Mouse (Mus musculus) T-helper 2 cell (primary cell): ENCODE results near the gene Il2rb.

ENCODE experiments used
- in situ Hi-C: fragments of 300-600 bp; cut with MboI, MseI; formaldehyde crosslinking; loops from one replicate; pipeline ENCODE4 v1.15.1; 2025; ENCODE audit warnings: high pct_unique_total_duplicates

Gene Il2rb

GRCm38 (mm10) chr15:78494968-78495406 lies at the start of gene Il2rb:
Il2rb (minus strand) TSS chr15:78495271.
- in situ Hi-C loops = loop anchor here (5.0 kb wide), 1 partner anchor 43 kb away; no protein-coding TSS in a partner anchor

- in situ Hi-C loops = loop anchor here (5.0 kb wide), 1 partner anchor 287 kb away; no protein-coding TSS in a partner anchor
Observed at GRCm38 (mm10) chr15:78544561-78545001, 49.5 kb upstream of the Il2rb start, which contains the start of gene Sstr3. Sstr3 (minus strand) TSS chr15:78544685.

GRCm38 (mm10) chr15:78544041-78544440 lies 49.0 kb upstream of the Il2rb start:
- in situ Hi-C loops = loop anchor here (5.0 kb wide), 1 partner anchor 287 kb away; no protein-coding TSS in a partner anchor

- in situ Hi-C loops = loop anchor here (5.0 kb wide), 1 partner anchor 286 kb away; no protein-coding TSS in a partner anchor
Observed at GRCm38 (mm10) chr15:78542767-78543303, 47.8 kb upstream of the Il2rb start.

GRCm38 (mm10) chr15:78542098-78542766 lies 47.2 kb upstream of the Il2rb start:
- in situ Hi-C loops = loop anchor here (5.0 kb wide), 1 partner anchor 285 kb away; no protein-coding TSS in a partner anchor

GRCm38 (mm10) chr15:78541606-78542005 lies 46.5 kb upstream of the Il2rb start:
- in situ Hi-C loops = loop anchor here (5.0 kb wide), 1 partner anchor 284 kb away; no protein-coding TSS in a partner anchor

GRCm38 (mm10) chr15:78541036-78541435 lies 46.0 kb upstream of the Il2rb start:
- in situ Hi-C loops = loop anchor here (5.0 kb wide), 1 partner anchor 284 kb away; no protein-coding TSS in a partner anchor

- in situ Hi-C loops = no loop called here
Observed at GRCm38 (mm10) chr15:78535723-78536421, 40.8 kb upstream of the Il2rb start.

GRCm38 (mm10) chr15:78533346-78533835 lies 38.3 kb upstream of the Il2rb start:
- in situ Hi-C loops = loop anchor here (5.0 kb wide), 1 partner anchor 86 kb away; no protein-coding TSS in a partner anchor

GRCm38 (mm10) chr15:78532566-78533345 lies 37.7 kb upstream of the Il2rb start:
- in situ Hi-C loops = loop anchor here (5.0 kb wide), 1 partner anchor 85 kb away; no protein-coding TSS in a partner anchor

- in situ Hi-C loops = loop anchor here (5.0 kb wide), 1 partner anchor 85 kb away; no protein-coding TSS in a partner anchor
Observed at GRCm38 (mm10) chr15:78531901-78532469, 36.9 kb upstream of the Il2rb start.

GRCm38 (mm10) chr15:78531451-78531720 lies 36.3 kb upstream of the Il2rb start:
- in situ Hi-C loops = loop anchor here (5.0 kb wide), 1 partner anchor 84 kb away; no protein-coding TSS in a partner anchor

GRCm38 (mm10) chr15:78530671-78531450 lies 35.8 kb upstream of the Il2rb start, which contains the start of gene C1qtnf6:
C1qtnf6 (minus strand) TSS chr15:78531416.
- in situ Hi-C loops = loop anchor here (5.0 kb wide), 1 partner anchor 84 kb away; no protein-coding TSS in a partner anchor

GRCm38 (mm10) chr15:78530141-78530540 lies 35.1 kb upstream of the Il2rb start:
- in situ Hi-C loops = loop anchor here (5.0 kb wide), 1 partner anchor 83 kb away; no protein-coding TSS in a partner anchor

- in situ Hi-C loops = no loop called here
Observed at GRCm38 (mm10) chr15:78529428-78529990, 34.4 kb upstream of the Il2rb start.

GRCm38 (mm10) chr15:78528726-78529411 lies 33.8 kb upstream of the Il2rb start:
- in situ Hi-C loops = no loop called here

- in situ Hi-C loops = no loop called here
Observed at GRCm38 (mm10) chr15:78527973-78528372, 32.9 kb upstream of the Il2rb start.

GRCm38 (mm10) chr15:78524163-78524562 lies 29.1 kb upstream of the Il2rb start:
- in situ Hi-C loops = no loop called here

- in situ Hi-C loops = no loop called here
Observed at GRCm38 (mm10) chr15:78521892-78522291, 26.8 kb upstream of the Il2rb start.
